Mouse (Mus musculus): ENCODE data around the gene Tmem151b.

Tmem151b gene

GRCm38 (mm10) chr17:45549617-45550181, at the start of gene Tmem151b:
TSS of gene Tmem151b (minus strand) at chr17:45549677.
- in situ Hi-C loops (cut with MseI, MboI), result loop anchor here (5.0 kb wide), 3 partner anchors 32 to 67 kb away; no protein-coding TSS in a partner anchor

- in situ Hi-C loops (cut with MseI, MboI), result no loop called here
These were observed 49.4 kb upstream of the Tmem151b start for GRCm38 (mm10) chr17:45598891-45599290.

GRCm38 (mm10) chr17:45598376-45598775, 48.9 kb upstream of the Tmem151b start:
- in situ Hi-C loops (cut with MseI, MboI), result no loop called here

- in situ Hi-C loops (cut with MseI, MboI), result no loop called here
These were observed 48.3 kb upstream of the Tmem151b start for GRCm38 (mm10) chr17:45597787-45598186.

- in situ Hi-C loops (cut with MseI, MboI), result no loop called here
These were observed 47.3 kb upstream of the Tmem151b start for GRCm38 (mm10) chr17:45596631-45597396.

- in situ Hi-C loops (cut with MseI, MboI), result no loop called here
These were observed 46.4 kb upstream of the Tmem151b start for GRCm38 (mm10) chr17:45595736-45596390.

GRCm38 (mm10) chr17:45594881-45595735, 45.6 kb upstream of the Tmem151b start:
- in situ Hi-C loops (cut with MseI, MboI), result no loop called here

- in situ Hi-C loops (cut with MseI, MboI), result no loop called here
These were observed 44.7 kb upstream of the Tmem151b start for GRCm38 (mm10) chr17:45594195-45594594.

- in situ Hi-C loops (cut with MseI, MboI), result no loop called here
These were observed 44.0 kb upstream of the Tmem151b start for GRCm38 (mm10) chr17:45593479-45593878.

- in situ Hi-C loops (cut with MseI, MboI), result no loop called here
These were observed 43.3 kb upstream of the Tmem151b start for GRCm38 (mm10) chr17:45592606-45593431.

- in situ Hi-C loops (cut with MseI, MboI), result no loop called here
These were observed 42.5 kb upstream of the Tmem151b start for GRCm38 (mm10) chr17:45591701-45592605.

- in situ Hi-C loops (cut with MseI, MboI), result no loop called here
These were observed 40.9 kb upstream of the Tmem151b start for GRCm38 (mm10) chr17:45590410-45590809.

GRCm38 (mm10) chr17:45589844-45590243, 40.4 kb upstream of the Tmem151b start:
- in situ Hi-C loops (cut with MseI, MboI), result loop anchor here (5.0 kb wide), 1 partner anchor 37 kb away; no protein-coding TSS in a partner anchor

GRCm38 (mm10) chr17:45589236-45589635, 39.8 kb upstream of the Tmem151b start:
- in situ Hi-C loops (cut with MseI, MboI), result loop anchor here (5.0 kb wide), 1 partner anchor 38 kb away; no protein-coding TSS in a partner anchor

- in situ Hi-C loops (cut with MseI, MboI), result loop anchor here (5.0 kb wide), 1 partner anchor 39 kb away; no protein-coding TSS in a partner anchor
These were observed 38.9 kb upstream of the Tmem151b start for GRCm38 (mm10) chr17:45588370-45588769.

- in situ Hi-C loops (cut with MseI, MboI), result loop anchor here (5.0 kb wide), 1 partner anchor 41 kb away; no protein-coding TSS in a partner anchor
These were observed 37.0 kb upstream of the Tmem151b start for GRCm38 (mm10) chr17:45586449-45586837.

GRCm38 (mm10) chr17:45585725-45586448, 36.4 kb upstream of the Tmem151b start:
- in situ Hi-C loops (cut with MseI, MboI), result loop anchor here (5.0 kb wide), 1 partner anchor 41 kb away; no protein-coding TSS in a partner anchor

GRCm38 (mm10) chr17:45584939-45585678, 35.6 kb upstream of the Tmem151b start:
- in situ Hi-C loops (cut with MseI, MboI), result loop anchor here (5.0 kb wide), 1 partner anchor 42 kb away; no protein-coding TSS in a partner anchor
